Mouse (Mus musculus) stomach, embryonic 15.5 days (tissue): ENCODE data around the gene Cel. TPM values are rescaled to one million over a fixed set of nuclear protein-coding genes. Genes with fewer than 3 reads are reported as not detected.

Experiments used
- ATAC-seq: fragments of 200-750 bp; cut with Nextera tagmentation; 2 replicates; pipeline ENCODE4 v1.8.0; 2017; ENCODE audit warnings: low read depth, moderate number of reproducible peaks, moderate TSS enrichment; ENCODE audit not compliant: insufficient read depth, low FRiP score
- H3K27ac ChIP-seq: fragments of 300-500 bp; sonication (generic); 2 replicates; pipeline ENCODE4 v1.5.1; 2015; ENCODE audit warnings: mild to moderate bottlenecking, inconsistent platforms
- H3K27me3 ChIP-seq: fragments of 300-500 bp; sonication (generic); replicated peaks from 2 replicates; pipeline ENCODE4 v1.6.1; 2015; ENCODE audit warnings: inconsistent platforms
- H3K36me3 ChIP-seq: fragments of 300-500 bp; sonication (generic); 2 replicates; pipeline ENCODE4 v1.6.1; 2015; ENCODE audit warnings: inconsistent platforms
- H3K4me1 ChIP-seq: fragments of 300-500 bp; sonication (generic); 2 replicates; pipeline ENCODE4 v1.6.1; 2015; ENCODE audit warnings: inconsistent platforms
- H3K4me2 ChIP-seq: fragments of 300-500 bp; sonication (generic); 2 replicates; pipeline ENCODE4 v1.6.1; 2015; ENCODE audit warnings: mild to moderate bottlenecking, inconsistent platforms
- H3K4me3 ChIP-seq: fragments of 300-500 bp; sonication (generic); replicated peaks from 2 replicates; pipeline ENCODE4 v1.5.1; 2015; ENCODE audit warnings: inconsistent platforms
- H3K9ac ChIP-seq: fragments of 300-500 bp; sonication (generic); 2 replicates; pipeline ENCODE4 v1.6.1; 2015; ENCODE audit warnings: inconsistent platforms
- H3K9me3 ChIP-seq: fragments of 300-500 bp; sonication (generic); 2 replicates; pipeline ENCODE4 v1.6.1; 2016; ENCODE audit warnings: inconsistent platforms
- WGBS: fragments of 180-500 bp; shearing (Covaris S2); methylation state at CpG from one replicate; pipeline ENCODE4 v1.1.7; 2015; 5-methylcytosine and 5-hydroxymethylcytosine counted together
- polyA plus RNA-seq: library from polyadenylated mRNA; unstranded; fragments of >200 nt; fragmentation: Nextera tagmentation; extraction: Ambion mirVana; gene quantifications from 2 replicates; pipeline ENCODE4 v1.2.1, GENCODE M21; 2015

Gene Cel
- polyA plus RNA-seq, 1 experiment from 2014 or later, result 412 TPM

DNA sequence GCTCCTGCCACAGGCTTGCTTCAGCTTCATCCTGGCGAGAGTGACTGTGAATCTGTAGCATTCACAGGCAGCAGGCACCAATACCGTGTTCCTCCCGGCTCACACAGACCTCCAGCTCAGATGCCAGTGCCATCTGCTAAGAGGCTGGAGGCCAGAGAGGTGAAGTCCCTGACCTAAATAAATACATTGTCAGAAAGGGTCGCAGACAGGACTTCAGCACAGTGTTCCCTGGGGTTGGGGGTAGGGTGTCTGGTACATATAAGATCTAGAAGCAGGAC lies 28.0 kb downstream of the Cel start:
- Histone ChIP-seq H3K27me3 (no peaks in the 10 kb centered on the region), H3K4me1 (peaks cover 74% of the 10 kb centered on the region), H3K4me2 (peak overlapping the region; percentile 87; the same call in 1 of the 2 replicates), H3K4me3 (no peak overlapping the region), H3K9me3 (no peaks in the 10 kb centered on the region), H3K9ac (no peak overlapping the region), H3K27ac (peak overlapping the region; percentile 82), H3K36me3 (no peaks in the 10 kb centered on the region)
- ATAC-seq, result no peak
- WGBS, result 51% methylated on average over 4 of the region's 4 CpGs

DNA sequence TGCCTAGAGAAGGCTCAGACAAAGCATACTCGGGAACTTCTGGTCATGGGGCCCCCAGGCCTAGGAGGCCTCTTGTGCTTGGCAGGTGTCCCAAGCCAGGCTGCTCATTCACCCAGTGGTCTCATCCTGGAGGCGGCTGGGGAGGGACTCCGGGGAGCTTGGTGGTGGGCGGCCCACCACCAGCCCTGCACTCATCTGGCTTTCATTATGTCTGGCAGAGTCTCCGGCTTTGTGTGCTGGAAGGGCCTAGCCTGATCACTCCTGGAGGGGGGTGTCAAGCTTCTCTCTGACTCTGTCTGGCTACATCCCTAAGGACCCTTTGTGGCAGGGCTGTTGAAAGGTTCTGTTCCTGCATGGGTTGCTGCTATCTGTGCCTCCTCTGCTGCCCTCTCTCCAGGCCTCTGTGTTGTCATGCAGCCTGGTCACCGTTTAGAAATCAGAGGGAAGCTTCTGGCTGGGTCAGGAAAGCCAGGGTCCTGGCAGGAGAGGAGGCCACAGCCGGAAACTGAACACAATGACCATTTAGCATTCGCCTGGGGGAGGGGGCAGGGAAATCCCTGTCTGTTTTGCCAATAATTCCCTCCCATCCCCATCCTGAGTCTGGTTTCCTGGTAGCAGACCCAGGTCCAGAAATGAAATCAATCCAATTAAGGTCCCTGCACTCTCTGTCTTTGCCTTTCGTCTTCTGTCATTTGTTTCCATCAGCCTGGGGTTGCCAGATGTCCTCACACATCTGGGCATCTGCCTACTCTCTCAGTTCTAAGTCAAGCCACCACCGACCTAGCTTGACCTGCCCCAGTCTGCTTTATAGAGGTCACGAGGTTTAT lies 28.6 kb downstream of the Cel start:
- peak overlapping the region; percentile 82 for H3K27ac ChIP-seq
- H3K9ac ChIP-seq, result no peak overlapping the region
- WGBS, result 41% methylated on average over 11 of the region's 11 CpGs
- H3K9me3 ChIP-seq, result no peaks in the 10 kb centered on the region
- H3K27me3 ChIP-seq, result no peaks in the 10 kb centered on the region
- 0 out of 2 replicates have a peak, but pooled peaks have one; percentile 5 for ATAC-seq
- H3K36me3 ChIP-seq, result no peaks in the 10 kb centered on the region
- peak overlapping the region; percentile 69 for H3K4me3 ChIP-seq
- H3K4me1 ChIP-seq, result peaks cover 69% of the 10 kb centered on the region
- peak overlapping the region; percentile 87 for H3K4me2 ChIP-seq

DNA sequence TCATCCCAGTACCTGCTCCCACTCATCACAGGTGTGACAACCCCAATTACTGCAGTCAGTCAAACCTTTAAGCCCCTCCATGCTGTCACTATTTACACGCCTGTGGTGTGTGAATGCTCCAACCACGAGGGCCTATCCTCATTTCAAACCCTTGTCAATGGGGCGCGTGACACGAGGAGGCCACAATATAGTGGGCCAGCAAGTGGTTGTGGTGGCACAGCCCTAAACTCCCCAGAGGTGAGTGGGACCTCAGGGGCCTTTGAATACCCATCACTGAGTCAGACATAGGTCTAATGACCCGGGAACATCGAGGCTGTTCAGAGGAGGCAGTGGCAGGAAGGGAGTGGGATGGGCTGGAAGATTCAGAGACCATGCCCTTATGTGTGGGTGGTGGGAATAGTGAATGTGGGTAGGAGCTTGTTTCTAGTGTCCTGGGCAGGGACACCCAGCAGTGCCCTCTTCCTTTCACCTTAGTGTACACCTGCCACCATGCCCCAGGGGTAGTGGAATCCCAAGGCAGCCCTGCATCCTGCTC lies 29.2 kb downstream of the Cel start:
- Histone ChIP-seq H3K27ac (peak overlapping the region; percentile 82), H3K9me3 (no peaks in the 10 kb centered on the region), H3K36me3 (no peaks in the 10 kb centered on the region), H3K9ac (peak overlapping the region; percentile 64), H3K27me3 (no peaks in the 10 kb centered on the region), H3K4me2 (peak overlapping the region; percentile 87), H3K4me1 (peaks cover 62% of the 10 kb centered on the region), H3K4me3 (peak overlapping the region; percentile 69)
- ATAC-seq, result no peak
- 73% methylated on average over 7 of the region's 7 CpGs for WGBS

DNA sequence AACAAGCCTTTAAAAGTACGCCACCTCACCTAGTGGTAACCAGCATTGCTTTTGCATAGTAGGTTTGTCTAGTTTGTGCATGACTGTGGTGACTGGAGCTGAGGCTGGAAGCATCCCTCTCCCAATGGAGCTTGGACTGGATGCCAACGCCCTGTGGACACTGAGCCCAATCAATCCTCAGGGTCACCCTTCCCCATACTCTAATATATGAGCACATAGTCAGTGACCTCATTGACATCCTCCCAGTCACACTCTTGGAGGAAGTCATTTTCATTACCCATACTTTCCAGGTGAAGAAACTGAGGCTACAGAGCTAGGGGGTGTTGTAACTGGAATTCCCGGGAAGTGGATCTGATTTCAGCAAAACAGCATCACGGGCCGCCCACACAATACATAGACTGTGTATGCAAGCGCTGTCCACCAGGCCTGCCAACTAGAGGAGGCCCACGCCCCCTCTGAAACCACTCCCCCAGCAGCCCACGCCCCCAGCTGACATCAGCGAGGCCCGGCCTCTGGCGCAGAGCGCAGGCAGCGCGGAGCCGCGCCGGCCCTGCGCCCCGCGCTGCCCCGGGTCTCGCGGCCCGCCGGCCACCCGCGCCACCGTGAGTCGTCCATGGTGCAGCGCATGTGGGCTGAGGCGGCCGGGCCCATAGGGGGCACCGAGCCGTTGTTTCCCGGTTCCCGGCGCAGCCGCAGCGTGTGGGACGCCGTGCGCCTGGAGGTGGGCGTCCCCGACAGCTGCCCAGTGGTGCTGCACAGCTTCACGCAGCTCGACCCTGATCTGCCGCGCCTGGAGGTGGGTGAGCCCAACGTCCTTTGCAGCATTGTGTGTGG lies 30.0 kb downstream of the Cel start:
- 3% methylated on average over 49 of the region's 49 CpGs for WGBS
- peak overlapping the region; percentile 82 for H3K27ac ChIP-seq
- no peaks in the 10 kb centered on the region for H3K9me3 ChIP-seq
- H3K4me1 ChIP-seq, result peaks cover 54% of the 10 kb centered on the region
- H3K4me2 ChIP-seq, result peak overlapping the region; percentile 87
- ATAC-seq, result peak; percentile 89
- H3K36me3 ChIP-seq, result no peaks in the 10 kb centered on the region
- no peaks in the 10 kb centered on the region for H3K27me3 ChIP-seq
- peak overlapping the region; percentile 64 for H3K9ac ChIP-seq
- H3K4me3 ChIP-seq, result peak overlapping the region; percentile 69

DNA sequence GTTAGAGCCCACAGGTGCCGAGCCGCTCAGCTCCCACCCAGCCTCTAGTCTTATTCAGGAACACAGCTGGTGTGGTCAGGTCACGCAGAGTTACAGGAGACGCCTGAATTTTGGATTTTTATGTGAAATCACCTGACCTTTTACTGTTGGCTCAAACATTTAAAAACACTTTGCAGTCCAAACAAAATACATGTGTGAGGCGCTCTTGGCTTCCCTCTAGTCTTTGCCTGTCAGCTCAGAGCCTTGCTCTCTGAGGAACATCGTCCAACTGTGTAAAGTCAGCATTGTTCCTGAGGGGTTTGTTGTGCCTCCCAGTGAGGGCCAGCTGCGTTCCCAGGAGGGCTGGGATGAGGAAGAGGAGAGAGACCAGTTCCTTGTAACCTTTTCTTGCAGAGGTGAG lies 32.9 kb downstream of the Cel start:
- Histone ChIP-seq H3K4me3 (no peak overlapping the region), H3K9me3 (no peaks in the 10 kb centered on the region), H3K27ac (no peak overlapping the region; the same call in 1 of the 2 replicates), H3K4me2 (no peak overlapping the region), H3K9ac (no peak overlapping the region), H3K27me3 (no peaks in the 10 kb centered on the region), H3K36me3 (no peaks in the 10 kb centered on the region), H3K4me1 (peaks cover 42% of the 10 kb centered on the region)
- 55% methylated on average over 7 of the region's 7 CpGs for WGBS
- ATAC-seq, result no peak

DNA sequence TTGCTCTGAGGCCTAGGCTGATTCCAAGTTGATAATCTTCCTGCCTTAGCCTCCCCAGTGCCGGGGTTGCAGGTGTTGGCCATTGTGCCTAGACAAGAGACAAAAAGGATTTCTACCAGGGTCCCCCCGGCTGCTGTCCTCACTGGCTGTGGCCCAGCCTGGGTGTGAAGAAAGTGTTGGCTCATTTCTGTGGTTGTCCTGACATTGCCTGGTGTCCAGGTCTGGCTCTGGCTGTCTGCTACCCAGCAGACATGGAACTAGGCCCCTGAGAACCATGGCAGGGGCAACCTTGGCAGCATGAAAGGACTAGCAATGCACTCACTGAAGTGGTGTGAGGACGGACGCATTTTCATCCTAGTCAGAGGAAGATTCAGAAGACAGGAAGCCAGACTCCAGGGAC lies 33.3 kb downstream of the Cel start:
- 76% methylated on average over 4 of the region's 4 CpGs for WGBS
- Histone ChIP-seq H3K9me3 (no peaks in the 10 kb centered on the region), H3K4me2 (no peak overlapping the region), H3K4me3 (no peak overlapping the region), H3K36me3 (no peaks in the 10 kb centered on the region), H3K27ac (no peak overlapping the region; the same call in 1 of the 2 replicates), H3K4me1 (peaks cover 42% of the 10 kb centered on the region), H3K9ac (no peak overlapping the region), H3K27me3 (no peaks in the 10 kb centered on the region)
- no peak for ATAC-seq

DNA sequence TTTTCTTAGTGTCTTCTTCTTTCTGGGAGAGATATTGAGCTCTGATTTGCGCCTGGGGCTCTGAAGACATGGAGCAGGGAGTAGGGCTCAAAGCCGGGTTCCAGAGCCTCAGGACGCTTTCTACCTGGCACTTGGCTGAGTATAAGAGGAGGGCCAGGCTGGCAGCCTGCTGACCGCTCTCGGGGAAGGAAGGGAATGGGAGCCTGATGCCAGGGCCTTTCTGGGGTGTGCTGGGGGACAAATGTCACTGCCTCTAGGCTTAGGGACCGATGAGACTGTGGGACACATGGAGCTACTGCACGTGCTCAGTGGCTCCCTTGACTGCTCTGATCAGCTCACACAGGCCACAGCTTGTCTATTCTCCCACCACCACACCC lies 34.9 kb downstream of the Cel start:
- Histone ChIP-seq H3K4me3 (no peak overlapping the region), H3K4me2 (no peak overlapping the region), H3K9ac (no peak overlapping the region), H3K9me3 (no peaks in the 10 kb centered on the region), H3K4me1 (peaks cover 42% of the 10 kb centered on the region), H3K27me3 (no peaks in the 10 kb centered on the region), H3K36me3 (no peaks in the 10 kb centered on the region), H3K27ac (no peak overlapping the region)
- ATAC-seq, result no peak
- 92% methylated on average over 7 of the region's 7 CpGs for WGBS

DNA sequence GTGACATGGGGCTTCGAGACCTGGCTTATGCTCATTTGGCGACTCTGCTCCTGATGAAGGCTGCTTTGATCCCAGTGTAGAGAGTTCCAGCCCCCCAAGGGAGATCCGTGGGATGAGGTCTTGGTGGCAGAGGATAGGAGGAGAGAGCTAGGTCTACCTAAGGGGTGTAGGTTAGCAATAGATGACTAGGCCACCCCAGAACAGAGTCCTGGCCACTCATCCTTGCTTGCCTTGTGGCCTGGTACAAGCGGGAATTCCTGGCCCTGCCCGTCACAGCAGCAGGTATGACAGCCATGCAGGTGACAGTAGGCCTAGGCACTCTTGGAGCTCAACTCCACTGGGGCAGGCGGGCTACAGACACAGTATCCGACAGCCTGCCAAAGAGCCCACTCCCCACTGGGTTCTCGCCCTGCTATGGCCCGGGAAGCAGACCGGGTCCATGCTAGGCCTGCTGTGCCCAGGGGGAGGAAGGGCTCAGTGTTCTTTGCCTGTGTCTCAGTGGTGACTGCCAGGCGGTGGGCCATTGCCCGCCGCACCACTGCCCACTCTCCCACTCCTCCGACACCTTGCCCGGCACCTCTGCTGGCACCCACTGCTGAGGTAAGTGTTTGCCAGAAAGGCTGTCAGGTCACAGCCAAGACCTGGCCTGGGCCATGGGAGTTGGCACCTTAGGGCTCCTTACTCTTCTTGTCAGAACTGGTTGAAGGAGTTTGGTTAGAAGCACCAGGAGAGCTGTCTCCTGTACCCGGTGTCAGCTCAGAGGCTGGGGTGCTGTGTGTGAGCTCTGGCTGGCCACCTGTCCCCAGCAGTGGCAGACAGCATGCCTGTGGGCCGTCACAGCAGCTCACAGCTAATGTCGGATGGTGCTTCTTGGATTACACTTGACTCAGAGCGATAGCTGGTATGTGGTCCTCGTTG lies 35.5 kb downstream of the Cel start:
- H3K36me3 ChIP-seq, result no peaks in the 10 kb centered on the region
- H3K27ac ChIP-seq, result no peak overlapping the region
- ATAC-seq, result no peak
- no peak overlapping the region for H3K9ac ChIP-seq
- H3K4me1 ChIP-seq, result peaks cover 38% of the 10 kb centered on the region
- no peak overlapping the region for H3K4me3 ChIP-seq
- 89% methylated on average over 20 of the region's 20 CpGs for WGBS
- no peaks in the 10 kb centered on the region for H3K27me3 ChIP-seq
- no peaks in the 10 kb centered on the region for H3K9me3 ChIP-seq
- H3K4me2 ChIP-seq, result no peak overlapping the region

DNA sequence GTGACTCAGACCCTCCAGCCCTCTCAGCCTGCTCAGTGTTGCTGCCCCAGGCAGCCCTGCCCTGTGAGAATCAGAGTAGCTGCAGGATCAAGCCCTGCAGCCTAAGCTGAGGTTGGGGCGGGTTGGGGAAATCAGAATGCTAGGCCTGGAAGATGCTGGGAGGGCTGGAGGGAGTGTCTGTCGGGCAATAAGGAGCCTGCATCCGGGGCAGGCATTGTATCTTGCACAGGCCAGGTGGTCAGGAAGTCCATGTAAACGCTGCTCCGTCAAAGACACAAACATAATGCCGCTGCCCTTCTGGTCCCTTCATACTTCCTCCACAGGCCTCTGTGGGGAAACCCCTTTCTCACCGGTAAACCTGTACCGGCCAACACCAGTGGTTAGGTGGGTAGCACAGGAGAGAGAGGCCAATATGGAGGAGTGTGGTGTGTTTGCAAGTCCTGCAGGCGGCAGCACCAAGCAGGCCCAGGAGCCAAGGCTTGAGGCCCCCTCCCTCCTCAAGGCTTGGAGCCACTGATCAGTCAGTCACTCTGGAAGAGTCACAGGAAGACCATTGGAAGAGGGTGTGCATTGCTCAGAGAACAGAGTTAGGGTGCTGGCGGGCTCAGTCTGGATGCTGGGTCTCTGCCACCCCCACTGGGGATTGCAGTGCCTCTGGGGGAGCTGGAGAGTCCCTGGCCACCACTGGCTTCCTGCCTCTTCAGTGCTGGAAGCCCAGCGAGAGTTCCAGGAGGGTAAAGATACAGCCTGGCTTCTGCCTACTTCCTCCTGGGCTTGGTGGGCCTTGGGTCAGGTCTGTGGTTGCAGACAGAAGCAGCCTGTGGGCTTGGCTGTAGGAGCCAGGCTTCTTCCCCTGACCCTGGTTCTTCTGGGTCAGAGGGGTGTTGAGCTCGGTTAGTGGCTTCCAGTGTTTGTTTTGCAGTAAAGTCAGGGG lies 37.0 kb downstream of the Cel start:
- Histone ChIP-seq H3K27ac (peak overlapping the region; percentile 91), H3K4me3 (no peak overlapping the region), H3K4me1 (peaks cover 35% of the 10 kb centered on the region), H3K36me3 (no peaks in the 10 kb centered on the region), H3K9ac (no peak overlapping the region; the same call in 1 of the 2 replicates), H3K9me3 (no peaks in the 10 kb centered on the region), H3K27me3 (no peaks in the 10 kb centered on the region), H3K4me2 (peak overlapping the region; percentile 28)
- WGBS, result 36% methylated on average over 12 of the region's 12 CpGs
- peak; percentile 4; the same call in 1 of the 2 replicates for ATAC-seq

DNA sequence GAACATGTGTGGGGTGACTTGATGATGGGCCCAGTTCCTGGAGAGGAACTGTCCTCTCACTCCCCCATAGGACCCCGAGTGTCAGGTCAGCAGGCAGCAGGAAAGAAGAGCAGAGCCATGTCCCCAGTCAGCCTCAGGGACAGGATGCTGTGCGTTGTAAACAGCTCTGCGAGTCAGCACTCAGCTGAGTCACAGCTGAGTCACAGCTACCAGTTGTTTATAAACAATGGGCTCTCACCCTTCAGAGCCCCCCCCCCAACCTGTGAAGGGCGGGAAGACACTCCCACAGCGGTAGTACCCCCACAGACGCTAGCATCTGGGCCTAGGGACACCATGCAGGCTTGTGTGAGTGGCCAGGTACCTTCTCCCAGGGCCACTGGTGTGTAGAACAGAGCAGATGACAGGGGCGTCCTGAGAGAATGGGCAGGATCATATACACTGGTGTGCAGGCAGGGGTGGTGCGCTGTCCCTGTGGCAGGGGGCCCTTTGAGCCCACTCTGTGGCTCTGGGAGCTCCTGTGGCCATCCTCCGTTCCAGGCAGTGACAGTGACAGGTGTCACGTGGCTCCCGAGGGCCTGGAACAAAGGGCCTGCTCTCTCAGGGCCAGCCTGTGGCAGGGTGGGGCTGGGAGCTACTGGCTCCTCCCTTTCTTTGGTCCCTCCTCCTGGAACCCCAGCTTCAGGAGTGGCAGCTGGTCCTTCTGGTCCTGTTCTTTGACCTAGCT lies 37.8 kb downstream of the Cel start:
- Histone ChIP-seq H3K4me1 (peaks cover 35% of the 10 kb centered on the region), H3K9me3 (no peaks in the 10 kb centered on the region), H3K4me2 (peak overlapping the region; percentile 28; the same call in 1 of the 2 replicates), H3K4me3 (no peak overlapping the region), H3K27me3 (no peaks in the 10 kb centered on the region), H3K9ac (0 out of 2 replicates have a peak overlapping the region, but pooled peaks have one; percentile 9), H3K27ac (peak overlapping the region; percentile 91), H3K36me3 (no peaks in the 10 kb centered on the region)
- WGBS, result 21% methylated on average over 11 of the region's 11 CpGs
- peak; percentile 78 for ATAC-seq
